Mouse (Mus musculus): ENCODE data around the gene Sars2. TPM values are rescaled to one million over a fixed set of nuclear protein-coding genes. Genes with fewer than 3 reads are reported as not detected.

Sars2 gene
- polyA plus RNA-seq, 1 experiment from 2014 or later: 41.8 TPM

DNA sequence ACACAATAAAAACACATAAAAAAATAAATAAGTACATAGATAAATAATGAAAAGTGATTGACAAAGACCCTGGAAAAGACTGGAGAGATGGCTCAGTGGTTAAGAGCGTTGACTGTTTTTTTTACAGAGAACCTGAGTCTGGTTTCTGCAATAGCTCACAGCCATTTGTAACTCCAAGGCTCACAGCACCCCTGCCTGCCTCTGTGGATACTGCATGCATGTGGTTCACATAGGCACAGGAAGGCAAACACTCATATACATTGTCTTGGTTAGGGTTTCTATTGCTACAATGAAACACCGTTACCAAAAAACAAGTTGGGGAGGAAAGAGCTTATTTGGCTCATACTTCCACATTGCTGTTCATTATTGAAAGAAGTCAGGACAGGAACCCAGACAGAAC is 26.2 kb upstream of the Sars2 start:
- H3K4me3 ChIP-seq: no peak overlapping the region
- H3K9me3 ChIP-seq (replicated peaks): no peaks in the 10 kb centered on the region
- H3K27me3 ChIP-seq (ENCODE audit: low read depth, poor library complexity, severe bottlenecking): 0 out of 2 replicates have a peak, but pooled peaks cover 9% of the 10 kb centered on the region
- H3K4me1 ChIP-seq: peaks cover 14% of the 10 kb centered on the region
- no peaks in the 10 kb centered on the region for H3K36me3 ChIP-seq
- H3K27ac ChIP-seq (replicated peaks): no peak overlapping the region
- WGBS: 99% methylated on average over 2 of the region's 2 CpGs
- DNase-seq (ENCODE audit: low spot score): no peak

DNA sequence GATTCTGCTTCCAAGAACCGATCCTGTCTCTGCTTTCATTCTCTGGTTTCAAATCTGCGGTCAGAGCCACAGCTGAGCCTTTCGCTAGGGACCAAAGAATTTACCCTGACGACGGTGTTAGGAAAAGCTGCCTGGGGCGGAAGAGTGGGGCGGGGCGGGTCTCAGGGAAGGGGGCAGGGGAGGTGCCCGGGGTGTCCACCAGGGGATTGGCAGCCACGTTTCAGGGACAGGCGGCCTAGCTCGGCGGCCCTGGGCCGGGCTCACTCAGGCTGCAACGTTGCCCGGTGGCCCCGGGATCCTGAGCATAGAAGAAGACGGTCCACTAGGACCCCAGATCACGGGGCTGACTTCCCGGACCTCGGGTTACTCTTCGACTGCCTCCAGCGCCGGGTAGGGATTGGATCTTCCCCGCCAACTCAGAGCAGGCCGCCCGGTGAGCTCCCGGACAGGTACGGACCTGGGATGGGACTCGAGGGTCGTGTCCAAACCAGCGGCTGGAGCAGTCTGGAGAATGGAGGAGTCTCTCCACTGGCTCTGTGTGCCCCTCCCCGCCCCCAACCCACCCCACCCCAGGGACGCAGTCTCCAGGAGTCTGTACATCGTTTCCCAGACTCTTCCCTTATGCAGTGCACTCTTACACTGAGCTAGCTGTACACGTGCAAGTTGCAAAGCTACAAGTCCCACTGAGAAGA is 25.1 kb upstream of the Sars2 start, which contains the start of gene Fbxo17:
Gene Fbxo17, plus strand, starts transcription at position 215 of the 692 bp plus-strand sequence.
- Histone ChIP-seq H3K4me3 (peak within 1 kb of the TSS; percentile 63), H3K27me3 (ENCODE audit: low read depth, poor library complexity, severe bottlenecking) (0 out of 2 replicates have a peak, but pooled peaks cover 9% of the 10 kb centered on the region), H3K9me3 (replicated peaks) (no peaks in the 10 kb centered on the region), H3K36me3 (no peaks in the 10 kb centered on the region), H3K27ac (replicated peaks) (peak within 1 kb of the TSS; percentile 84), H3K4me1 (peaks cover 14% of the 10 kb centered on the region)
- 3% methylated on average over 36 of the region's 36 CpGs for WGBS
- DNase-seq (ENCODE audit: low spot score): peak; percentile 73

DNA sequence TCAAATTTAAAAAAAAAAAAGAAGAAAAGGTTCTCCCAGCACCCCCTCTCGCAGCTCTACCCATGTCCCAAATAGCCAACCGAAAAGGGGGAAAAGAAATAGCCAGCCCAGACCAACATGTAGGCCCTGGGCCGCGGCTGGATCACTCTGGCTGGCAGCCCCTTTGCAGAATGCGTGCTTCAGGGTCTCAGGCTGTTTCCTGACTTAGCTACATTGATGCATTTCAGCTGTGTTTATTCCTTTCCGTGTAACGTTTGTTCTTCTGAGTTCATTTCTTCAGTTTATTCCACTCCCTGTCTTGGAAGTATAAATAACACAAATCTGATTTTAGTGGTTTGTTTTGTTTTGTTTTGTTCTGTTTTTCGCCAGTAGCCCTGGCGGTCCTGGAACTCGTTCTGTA is 24.1 kb upstream of the Sars2 start:
- DNase-seq (ENCODE audit: low spot score): no peak
- H3K4me3 ChIP-seq: no peak overlapping the region

DNA sequence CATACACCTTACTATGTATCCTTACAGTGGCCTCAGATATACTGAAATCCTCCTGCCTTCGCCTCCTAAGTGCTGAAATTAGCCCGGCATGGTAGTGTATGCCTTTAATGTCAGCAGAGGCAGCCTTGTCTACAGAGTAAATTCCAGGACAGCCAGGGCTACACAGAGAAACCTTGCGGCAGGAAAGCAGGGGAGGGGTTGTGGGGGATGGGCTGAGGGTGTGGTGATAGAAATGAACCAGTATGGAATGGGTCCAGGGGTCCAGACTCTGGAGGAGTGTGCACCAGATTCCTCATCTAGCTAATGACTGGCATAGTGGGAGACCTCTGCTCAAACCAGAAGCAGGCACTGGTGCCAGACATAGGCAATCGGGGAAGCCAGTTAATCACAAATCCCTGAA is 22.6 kb upstream of the Sars2 start:
- Histone ChIP-seq H3K9me3 (replicated peaks) (no peaks in the 10 kb centered on the region), H3K27ac (replicated peaks) (no peak overlapping the region), H3K27me3 (ENCODE audit: low read depth, poor library complexity, severe bottlenecking) (0 out of 2 replicates have a peak, but pooled peaks cover 9% of the 10 kb centered on the region), H3K36me3 (no peaks in the 10 kb centered on the region), H3K4me1 (peaks cover 14% of the 10 kb centered on the region), H3K4me3 (no peak overlapping the region)
- no peak for DNase-seq (ENCODE audit: low spot score)
- 70% methylated on average over 4 of the region's 4 CpGs for WGBS

More for the DNA sequence above, 24.1 kb upstream of the Sars2 start:
- H3K27ac ChIP-seq (replicated peaks): no peak overlapping the region
- 89% methylated on average over 10 of the region's 10 CpGs for WGBS
- no peaks in the 10 kb centered on the region for H3K9me3 ChIP-seq (replicated peaks)
- H3K27me3 ChIP-seq (ENCODE audit: low read depth, poor library complexity, severe bottlenecking): 0 out of 2 replicates have a peak, but pooled peaks cover 9% of the 10 kb centered on the region
- H3K4me1 ChIP-seq: peaks cover 14% of the 10 kb centered on the region
- no peaks in the 10 kb centered on the region for H3K36me3 ChIP-seq

DNA sequence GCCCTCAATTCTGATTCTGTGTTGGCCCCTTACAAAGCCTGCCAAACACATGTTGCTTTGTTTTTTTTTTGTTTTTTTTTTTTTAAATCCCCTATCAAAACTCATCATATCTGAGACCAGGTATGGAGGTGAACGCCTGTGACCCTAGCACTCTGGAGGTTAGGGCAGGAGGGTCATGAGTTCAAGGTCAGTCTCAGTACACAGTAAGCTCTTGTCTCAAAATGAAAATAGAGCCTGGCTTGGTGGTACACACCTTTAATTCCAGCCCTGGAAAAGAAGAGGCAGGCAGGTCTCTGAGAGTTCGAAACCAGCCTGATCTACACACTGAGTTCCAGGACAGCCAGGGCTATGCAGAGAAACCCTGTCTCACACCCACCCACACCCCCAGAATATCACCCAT is 22.1 kb upstream of the Sars2 start:
- Histone ChIP-seq H3K4me1 (peaks cover 14% of the 10 kb centered on the region), H3K36me3 (no peaks in the 10 kb centered on the region), H3K9me3 (replicated peaks) (peaks cover 3% of the 10 kb centered on the region; the same call in 1 of the 2 replicates), H3K27me3 (ENCODE audit: low read depth, poor library complexity, severe bottlenecking) (0 out of 2 replicates have a peak, but pooled peaks cover 9% of the 10 kb centered on the region), H3K4me3 (no peak overlapping the region), H3K27ac (replicated peaks) (no peak overlapping the region)
- WGBS: 89% methylated on average over 2 of the region's 2 CpGs
- no peak for DNase-seq (ENCODE audit: low spot score)

DNA sequence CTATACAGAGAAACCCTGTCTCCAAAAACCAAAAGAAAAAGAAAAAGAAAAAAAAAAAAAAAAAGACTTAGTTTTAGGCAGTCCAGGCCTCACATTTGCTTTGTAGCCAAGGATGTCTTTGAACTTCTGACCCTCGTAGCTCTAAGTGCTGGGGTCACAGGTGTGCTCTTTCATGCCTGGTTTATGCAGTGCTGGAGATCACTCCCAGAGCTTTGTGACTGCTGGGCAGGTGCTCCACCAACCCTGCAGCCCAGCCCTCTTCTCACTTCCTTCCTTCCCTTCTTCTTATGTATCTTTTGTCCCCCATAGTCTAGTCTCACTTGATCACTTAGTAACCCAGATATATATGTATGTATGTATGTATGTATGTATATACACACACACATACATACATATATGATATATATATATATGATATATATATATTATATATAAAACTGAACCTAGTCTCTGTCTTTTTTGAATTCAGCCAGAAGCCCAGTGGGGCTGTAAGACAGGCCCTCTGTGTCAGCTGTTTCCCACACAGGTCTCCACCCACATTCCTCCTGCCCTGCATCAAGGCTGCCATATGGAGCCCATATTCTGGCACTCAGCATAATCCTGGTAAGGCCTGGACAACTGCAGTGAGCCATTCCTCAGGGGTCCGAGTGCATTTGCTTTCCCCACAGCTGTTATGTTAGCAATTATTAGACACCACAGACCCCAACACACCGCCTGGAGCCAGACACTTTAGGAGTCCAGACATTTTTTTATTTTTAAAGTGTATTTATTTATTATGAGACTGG is 20.8 kb upstream of the Sars2 start:
- Histone ChIP-seq H3K4me1 (peaks cover 13% of the 10 kb centered on the region), H3K36me3 (no peaks in the 10 kb centered on the region), H3K27ac (replicated peaks) (no peak overlapping the region), H3K27me3 (ENCODE audit: low read depth, poor library complexity, severe bottlenecking) (no peaks in the 10 kb centered on the region), H3K4me3 (no peak overlapping the region), H3K9me3 (replicated peaks) (peaks cover 4% of the 10 kb centered on the region; the same call in 1 of the 2 replicates)
- peak; percentile 20 for DNase-seq (ENCODE audit: low spot score)
- WGBS: 74% methylated on average over 3 of the region's 3 CpGs

DNA sequence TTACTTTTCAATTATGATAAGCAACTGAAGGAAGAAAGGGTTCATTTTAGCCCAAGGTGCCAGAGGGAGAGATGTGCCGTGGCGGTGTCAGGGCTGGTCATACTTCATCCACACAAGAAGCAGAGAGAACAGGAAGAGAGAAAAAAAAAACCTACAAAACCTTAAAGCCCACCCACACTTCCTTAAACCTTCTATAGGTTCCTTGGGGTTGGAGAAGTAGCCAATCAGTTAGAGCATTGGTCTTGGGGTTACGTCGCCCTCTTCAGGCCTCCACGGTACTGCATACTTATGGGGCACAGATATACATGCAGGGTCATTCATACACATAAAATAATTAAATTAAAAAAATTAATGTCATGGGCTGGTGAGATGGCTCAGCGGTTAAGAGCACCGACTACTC is 19.7 kb upstream of the Sars2 start:
- DNase-seq (ENCODE audit: low spot score): no peak
- no peak overlapping the region for H3K4me3 ChIP-seq
- no peaks in the 10 kb centered on the region for H3K27me3 ChIP-seq (ENCODE audit: low read depth, poor library complexity, severe bottlenecking)
- peaks cover 4% of the 10 kb centered on the region; the same call in 1 of the 2 replicates for H3K9me3 ChIP-seq (replicated peaks)
- H3K4me1 ChIP-seq: peaks cover 5% of the 10 kb centered on the region
- no peaks in the 10 kb centered on the region for H3K36me3 ChIP-seq
- WGBS: 95% methylated on average over 7 of the region's 7 CpGs
- H3K27ac ChIP-seq (replicated peaks): no peak overlapping the region

DNA sequence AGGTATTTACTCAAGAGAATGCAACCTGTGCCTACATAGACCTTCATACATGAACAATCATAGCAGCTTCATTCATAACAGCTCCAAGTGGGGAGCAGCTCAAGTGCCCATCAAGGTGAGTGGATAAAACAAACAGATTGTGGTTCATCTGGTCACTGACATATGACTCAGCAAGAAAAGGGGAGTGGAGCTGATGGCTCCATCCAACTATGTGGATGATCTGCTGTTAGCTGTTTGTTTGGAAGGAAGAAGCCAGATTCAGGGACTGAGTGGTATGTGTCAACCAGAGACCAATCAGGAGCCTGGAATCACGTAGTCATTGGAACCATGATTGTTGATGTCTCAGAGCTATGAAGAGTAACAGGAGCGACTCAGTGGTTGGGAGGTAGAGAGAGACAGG is 17.2 kb upstream of the Sars2 start:
- Histone ChIP-seq H3K36me3 (no peaks in the 10 kb centered on the region), H3K4me1 (peaks cover 3% of the 10 kb centered on the region; the same call in 1 of the 2 replicates), H3K4me3 (no peak overlapping the region), H3K27me3 (ENCODE audit: low read depth, poor library complexity, severe bottlenecking) (no peaks in the 10 kb centered on the region), H3K9me3 (replicated peaks) (peaks cover 4% of the 10 kb centered on the region; the same call in 1 of the 2 replicates), H3K27ac (replicated peaks) (no peak overlapping the region)
- 92% methylated on average over 2 of the region's 2 CpGs for WGBS
- no peak for DNase-seq (ENCODE audit: low spot score)

DNA sequence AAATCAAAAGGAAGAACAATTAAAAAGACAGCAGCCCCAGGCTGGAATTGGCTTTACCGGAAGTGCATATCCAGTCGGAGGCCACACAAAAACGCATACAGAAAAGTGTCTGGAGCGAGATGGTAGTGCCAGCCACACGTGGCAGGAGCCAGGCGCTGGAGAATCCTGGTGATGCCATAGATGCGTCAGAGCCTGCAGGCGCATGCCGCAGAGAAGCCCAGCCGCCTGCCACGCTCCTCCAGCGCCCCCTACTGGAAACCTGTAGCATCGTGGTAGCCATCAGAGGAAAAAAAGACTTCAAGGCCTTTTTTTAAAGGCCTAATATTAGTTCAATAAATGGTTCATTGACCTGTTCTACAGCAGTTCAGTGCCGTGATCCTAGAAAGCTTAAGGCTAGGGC is 15.2 kb upstream of the Sars2 start:
- DNase-seq (ENCODE audit: low spot score): peak; percentile 82
- peaks cover 7% of the 10 kb centered on the region; the same call in 1 of the 2 replicates for H3K36me3 ChIP-seq
- peaks cover 13% of the 10 kb centered on the region for H3K9me3 ChIP-seq (replicated peaks)
- peaks cover 3% of the 10 kb centered on the region; the same call in 1 of the 2 replicates for H3K4me1 ChIP-seq
- 11% methylated on average over 14 of the region's 14 CpGs for WGBS
- no peak overlapping the region for H3K27ac ChIP-seq (replicated peaks)
- peaks cover 9% of the 10 kb centered on the region for H3K27me3 ChIP-seq (ENCODE audit: low read depth, poor library complexity, severe bottlenecking)
- H3K4me3 ChIP-seq: no peak overlapping the region

DNA sequence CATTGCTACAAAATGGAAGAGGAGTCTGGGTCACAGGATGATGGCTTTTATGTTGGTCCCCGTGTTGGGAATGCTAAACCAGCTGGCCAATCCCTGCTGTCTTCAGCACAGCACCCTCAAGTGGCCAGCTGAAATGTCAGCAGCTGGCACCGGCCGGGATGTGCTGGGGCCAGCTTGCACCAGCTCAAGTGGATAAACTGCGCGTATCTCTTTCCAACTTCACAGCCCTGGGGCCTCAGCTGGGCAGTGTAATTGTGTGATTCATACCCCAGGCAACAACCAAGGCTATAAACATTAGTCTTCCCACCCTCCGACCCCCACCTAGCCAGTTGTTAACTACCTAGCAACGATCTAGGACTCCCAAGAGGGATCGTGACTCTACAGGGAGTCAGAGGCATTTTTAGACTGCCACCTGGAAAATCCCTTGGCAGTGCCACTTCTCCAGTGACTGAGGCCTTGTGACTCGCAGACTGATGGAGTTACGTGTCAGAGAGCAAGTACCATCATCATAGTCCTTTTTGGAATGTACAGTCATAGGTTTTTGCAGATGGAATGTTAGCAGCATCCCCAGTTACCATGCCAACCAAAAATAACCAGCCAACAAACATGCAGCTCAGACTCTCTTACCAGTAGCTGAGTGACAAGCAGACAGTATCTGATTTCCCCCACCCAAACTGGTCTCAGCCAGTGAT is 14.0 kb upstream of the Sars2 start:
- H3K4me1 ChIP-seq: peaks cover 10% of the 10 kb centered on the region
- H3K4me3 ChIP-seq: no peak overlapping the region
- no peak overlapping the region for H3K27ac ChIP-seq (replicated peaks)
- H3K36me3 ChIP-seq: peaks cover 9% of the 10 kb centered on the region; the same call in 1 of the 2 replicates
- WGBS: 63% methylated on average over 10 of the region's 10 CpGs
- H3K27me3 ChIP-seq (ENCODE audit: low read depth, poor library complexity, severe bottlenecking): peaks cover 20% of the 10 kb centered on the region
- H3K9me3 ChIP-seq (replicated peaks): peaks cover 17% of the 10 kb centered on the region
- peak; percentile 24 for DNase-seq (ENCODE audit: low spot score)

DNA sequence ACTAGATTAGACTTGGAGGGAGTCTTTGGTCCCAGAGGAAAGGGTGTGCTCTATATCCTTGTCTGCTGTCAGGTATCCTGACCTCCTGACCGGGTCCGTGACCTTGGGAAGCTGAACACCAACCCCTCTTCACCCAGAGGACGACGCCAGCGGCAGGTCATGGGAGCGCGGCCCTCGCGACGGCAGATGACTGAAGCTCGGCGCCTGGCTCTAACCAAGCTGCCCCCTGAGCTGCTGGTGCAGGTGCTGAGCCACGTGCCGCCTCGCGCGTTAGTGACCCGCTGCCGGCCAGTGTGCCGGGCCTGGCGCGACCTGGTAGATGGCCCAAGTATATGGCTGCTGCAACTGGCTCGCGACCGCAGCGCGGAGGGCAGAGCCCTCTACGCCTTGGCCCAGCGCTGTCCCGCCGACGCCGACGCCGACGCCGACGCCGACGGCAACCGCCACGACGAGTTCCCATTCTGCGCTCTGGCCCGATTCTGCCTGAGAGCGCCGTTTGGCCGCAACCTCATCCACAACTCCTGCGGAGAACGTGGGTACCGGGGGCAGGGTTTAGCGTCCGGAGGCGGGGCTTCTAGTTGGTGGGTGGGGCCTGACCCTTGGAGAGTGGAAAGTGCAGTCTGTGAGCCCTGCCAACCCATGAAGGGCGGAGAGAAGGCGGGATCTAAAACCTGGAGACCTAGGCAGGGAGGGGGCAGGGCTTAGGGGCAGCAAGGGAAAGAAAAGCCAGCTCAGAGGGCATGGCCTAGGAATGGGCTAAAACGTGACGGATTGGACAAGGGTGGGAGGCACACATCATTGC is 9.2 kb upstream of the Sars2 start:
- H3K27me3 ChIP-seq (ENCODE audit: low read depth, poor library complexity, severe bottlenecking): peaks cover 27% of the 10 kb centered on the region
- peak overlapping the region; percentile 59 for H3K4me3 ChIP-seq
- peaks cover 29% of the 10 kb centered on the region for H3K36me3 ChIP-seq
- peak; percentile 83 for DNase-seq (ENCODE audit: low spot score)
- H3K4me1 ChIP-seq: peaks cover 19% of the 10 kb centered on the region
- H3K27ac ChIP-seq (replicated peaks): peak overlapping the region; percentile 72
- WGBS: 3% methylated on average over 58 of the region's 58 CpGs
- peaks cover 13% of the 10 kb centered on the region for H3K9me3 ChIP-seq (replicated peaks)

DNA sequence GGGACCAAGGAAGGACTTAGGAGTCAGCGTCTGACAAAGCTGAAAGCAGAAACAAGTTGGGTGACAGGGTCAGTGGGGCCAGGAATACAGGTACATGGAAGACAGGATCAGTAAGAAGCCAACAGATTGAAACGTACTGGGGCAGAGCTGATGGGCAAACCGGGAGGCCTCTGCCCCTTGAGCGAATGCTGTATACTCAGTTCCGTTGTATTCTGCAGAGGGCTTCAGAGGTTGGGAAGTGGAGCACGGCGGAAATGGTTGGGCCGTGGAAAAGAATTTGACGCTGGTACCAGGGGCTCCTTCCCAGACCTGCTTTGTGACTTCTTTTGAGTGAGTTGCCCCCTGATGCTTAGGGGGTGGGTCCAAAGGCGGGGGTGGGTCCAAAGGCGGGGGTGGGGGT is 8.6 kb upstream of the Sars2 start:
- no peak for DNase-seq (ENCODE audit: low spot score)
- Histone ChIP-seq H3K4me3 (peak overlapping the region; percentile 59), H3K27me3 (ENCODE audit: low read depth, poor library complexity, severe bottlenecking) (peaks cover 27% of the 10 kb centered on the region), H3K27ac (replicated peaks) (peak overlapping the region; percentile 72), H3K36me3 (peaks cover 36% of the 10 kb centered on the region), H3K4me1 (peaks cover 19% of the 10 kb centered on the region), H3K9me3 (replicated peaks) (peaks cover 13% of the 10 kb centered on the region)
- 3% methylated on average over 11 of the region's 11 CpGs for WGBS
